Mouse (Mus musculus): ENCODE data around the gene Vwa8. TPM values are rescaled to one million over a fixed set of nuclear protein-coding genes. Genes with fewer than 3 reads are reported as not detected.

Gene Vwa8
- polyA plus RNA-seq, 1 experiment, result 13.9 TPM

DNA sequence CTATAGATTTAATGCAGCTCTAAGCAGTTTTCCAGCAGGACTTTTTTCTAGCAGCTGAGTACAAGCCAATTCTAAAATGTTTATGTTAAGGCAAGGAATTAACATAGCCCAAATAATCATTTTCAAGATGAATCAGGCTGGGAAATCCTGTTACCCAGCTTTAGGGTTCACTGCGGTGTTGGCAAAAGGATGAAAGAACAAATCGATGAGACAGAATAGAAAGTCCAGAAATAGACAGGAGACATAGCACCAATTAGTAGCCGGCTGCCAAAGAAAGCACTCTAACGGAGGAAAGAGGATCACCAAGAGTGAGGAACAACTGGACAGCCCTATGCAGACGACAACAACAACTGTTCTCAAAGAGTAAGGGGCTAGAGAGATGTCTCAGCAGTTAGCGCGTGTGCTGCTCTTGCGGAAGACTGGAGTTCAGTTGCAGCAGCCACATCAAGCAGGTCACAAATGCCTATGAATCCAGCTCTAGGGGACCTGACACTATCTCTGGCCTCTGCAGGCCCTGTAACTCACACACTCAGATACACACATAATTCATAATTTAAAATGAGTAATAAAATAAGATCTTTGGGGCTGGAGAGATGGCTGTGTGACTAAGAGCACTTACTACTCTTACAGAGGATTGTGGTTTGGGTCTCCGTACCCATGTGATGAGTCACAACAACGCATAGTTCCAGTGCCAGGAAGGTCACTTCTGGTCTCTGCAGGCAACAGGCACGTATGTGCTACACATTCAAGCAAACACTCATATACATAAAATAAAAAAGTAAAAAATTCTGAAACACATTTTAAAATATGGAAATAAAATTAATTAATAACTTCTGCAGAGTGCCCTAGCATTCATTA lies 265.9 kb downstream of the Vwa8 start:
- Histone ChIP-seq H3ac (ENCODE audit: control insufficient read depth, insufficient read length, low read depth) (no peak overlapping the region), H3K79me2 (ENCODE audit: control insufficient read depth, insufficient read depth) (no peaks in the 10 kb centered on the region), H3K4me3 (ENCODE audit: insufficient read depth, poor library complexity, severe bottlenecking) (no peak overlapping the region), H3K36me3 (ENCODE audit: control insufficient read depth, insufficient read depth) (no peaks in the 10 kb centered on the region), H3K27me3 (ENCODE audit: control insufficient read depth, insufficient read depth, insufficient read length) (no peaks in the 10 kb centered on the region), H3K79me3 (ENCODE audit: low read depth) (no peaks in the 10 kb centered on the region)
- TF ChIP-seq MYOG (IDR thresholded peaks at IDR 0.05; ENCODE audit: control insufficient read depth, extremely low read depth, insufficient read length), result no peak
- no peak for TF ChIP-seq CTCF (IDR thresholded peaks at IDR 0.05; ENCODE audit: control insufficient read depth, insufficient read depth, insufficient read length)
- TF ChIP-seq MYOD1 (IDR thresholded peaks at IDR 0.05; ENCODE audit: control insufficient read depth, insufficient read length, low read depth), result peak; percentile 52
- no peak for TF ChIP-seq USF1 (IDR thresholded peaks at IDR 0.05; ENCODE audit: low read depth)
- TF ChIP-seq MAX (IDR thresholded peaks at IDR 0.05), result peak; percentile 46
- peak; percentile 93 for TF ChIP-seq FOSL1 (IDR thresholded peaks at IDR 0.05; ENCODE audit: insufficient read depth, low read length, poor library complexity, severe bottlenecking)
- TF ChIP-seq CEBPB (IDR thresholded peaks at IDR 0.05; ENCODE audit: low read depth), result no peak

DNA sequence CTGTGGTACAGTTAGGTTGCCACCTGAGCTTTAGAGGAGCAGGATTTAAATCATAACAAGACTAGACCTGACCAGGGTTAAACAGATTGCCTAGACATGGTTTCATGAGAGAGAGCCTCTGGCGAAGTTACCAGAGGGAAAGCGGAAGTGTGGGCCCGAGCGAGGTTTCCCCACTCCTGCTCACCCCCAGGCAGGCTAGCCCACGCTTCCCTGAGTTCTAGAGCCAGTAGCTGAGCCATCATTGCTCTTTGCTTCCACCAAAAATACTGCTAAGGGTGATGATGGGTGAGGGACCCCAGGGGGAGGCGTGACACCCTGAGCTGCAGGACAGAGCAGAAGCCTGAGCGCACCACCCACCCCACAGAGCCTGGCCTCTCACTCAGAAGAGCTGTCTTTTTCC lies 269.6 kb downstream of the Vwa8 start:
- Histone ChIP-seq H3K79me2 (ENCODE audit: control insufficient read depth, insufficient read depth) (no peaks in the 10 kb centered on the region), H3K27me3 (ENCODE audit: control insufficient read depth, insufficient read depth, insufficient read length) (no peaks in the 10 kb centered on the region), H3ac (ENCODE audit: control insufficient read depth, insufficient read length, low read depth) (no peak overlapping the region), H3K4me3 (ENCODE audit: insufficient read depth, poor library complexity, severe bottlenecking) (no peak overlapping the region), H3K79me3 (ENCODE audit: low read depth) (no peaks in the 10 kb centered on the region), H3K36me3 (ENCODE audit: control insufficient read depth, insufficient read depth) (no peaks in the 10 kb centered on the region)
- TF ChIP-seq CEBPB (IDR thresholded peaks at IDR 0.05; ENCODE audit: low read depth) (no peak), MYOG (IDR thresholded peaks at IDR 0.05; ENCODE audit: control insufficient read depth, extremely low read depth, insufficient read length) (no peak), MYOD1 (IDR thresholded peaks at IDR 0.05; ENCODE audit: control insufficient read depth, insufficient read length, low read depth) (no peak), USF1 (IDR thresholded peaks at IDR 0.05; ENCODE audit: low read depth) (no peak), FOSL1 (IDR thresholded peaks at IDR 0.05; ENCODE audit: insufficient read depth, low read length, poor library complexity, severe bottlenecking) (no peak), MAX (IDR thresholded peaks at IDR 0.05) (no peak), CTCF (IDR thresholded peaks at IDR 0.05; ENCODE audit: control insufficient read depth, insufficient read depth, insufficient read length) (no peak)

DNA sequence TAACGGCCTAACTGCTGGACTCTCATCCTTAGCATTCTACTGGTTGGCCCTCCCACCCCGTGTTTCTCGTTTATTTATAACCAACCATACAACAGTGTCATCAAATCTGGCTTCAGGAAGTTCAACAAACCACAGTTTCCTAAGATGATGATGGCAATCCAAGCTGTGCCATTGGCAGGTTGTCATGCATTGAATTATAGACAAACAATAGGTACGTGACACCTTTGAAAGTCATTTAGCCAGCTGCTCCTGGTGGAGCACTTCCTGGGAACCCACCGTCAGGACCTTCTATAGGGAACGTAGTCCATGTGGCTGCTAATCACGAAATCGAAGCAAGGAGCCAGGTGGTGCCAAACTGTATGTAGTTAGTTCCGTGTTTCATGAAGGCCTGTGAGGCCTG lies 270.5 kb downstream of the Vwa8 start:
- Histone ChIP-seq H3K27me3 (ENCODE audit: control insufficient read depth, insufficient read depth, insufficient read length) (no peaks in the 10 kb centered on the region), H3K36me3 (ENCODE audit: control insufficient read depth, insufficient read depth) (no peaks in the 10 kb centered on the region), H3K79me2 (ENCODE audit: control insufficient read depth, insufficient read depth) (no peaks in the 10 kb centered on the region), H3ac (ENCODE audit: control insufficient read depth, insufficient read length, low read depth) (no peak overlapping the region), H3K4me3 (ENCODE audit: insufficient read depth, poor library complexity, severe bottlenecking) (no peak overlapping the region), H3K79me3 (ENCODE audit: low read depth) (no peaks in the 10 kb centered on the region)
- TF ChIP-seq USF1 (IDR thresholded peaks at IDR 0.05; ENCODE audit: low read depth) (no peak), MYOG (IDR thresholded peaks at IDR 0.05; ENCODE audit: control insufficient read depth, extremely low read depth, insufficient read length) (no peak), MAX (IDR thresholded peaks at IDR 0.05) (no peak)

DNA sequence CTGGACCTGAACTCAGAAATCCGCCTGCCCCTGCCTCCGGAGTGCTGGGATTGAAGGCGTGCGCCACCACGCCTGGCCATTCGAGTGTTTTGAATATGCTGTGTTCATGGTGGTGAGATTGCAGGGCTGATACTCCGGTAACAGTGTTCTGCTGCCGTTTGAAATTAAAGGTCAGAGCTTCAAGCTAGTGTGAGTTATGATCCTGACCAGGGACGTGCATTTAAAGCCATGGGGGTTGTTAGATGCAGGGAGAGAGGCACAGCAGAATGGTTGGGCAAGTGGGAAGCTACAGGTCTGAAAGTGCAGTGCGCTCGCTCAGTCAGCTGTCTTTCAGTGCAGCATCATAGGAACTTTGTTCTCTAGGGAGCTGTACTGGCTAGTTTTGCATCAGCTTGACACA lies 271.8 kb downstream of the Vwa8 start:
- no peaks in the 10 kb centered on the region for H3K27me3 ChIP-seq (ENCODE audit: control insufficient read depth, insufficient read depth, insufficient read length)
- H3ac ChIP-seq (ENCODE audit: control insufficient read depth, insufficient read length, low read depth), result no peak overlapping the region
- H3K4me3 ChIP-seq (ENCODE audit: insufficient read depth, poor library complexity, severe bottlenecking), result no peak overlapping the region
- TF ChIP-seq FOSL1 (IDR thresholded peaks at IDR 0.05; ENCODE audit: insufficient read depth, low read length, poor library complexity, severe bottlenecking) (no peak), MYOG (IDR thresholded peaks at IDR 0.05; ENCODE audit: control insufficient read depth, extremely low read depth, insufficient read length) (no peak), MYOD1 (IDR thresholded peaks at IDR 0.05; ENCODE audit: control insufficient read depth, insufficient read length, low read depth) (no peak), CEBPB (IDR thresholded peaks at IDR 0.05; ENCODE audit: low read depth) (no peak), USF1 (IDR thresholded peaks at IDR 0.05; ENCODE audit: low read depth) (no peak), MAX (IDR thresholded peaks at IDR 0.05) (no peak), CTCF (IDR thresholded peaks at IDR 0.05; ENCODE audit: control insufficient read depth, insufficient read depth, insufficient read length) (no peak)
- H3K79me3 ChIP-seq (ENCODE audit: low read depth), result no peaks in the 10 kb centered on the region
- no peaks in the 10 kb centered on the region for H3K79me2 ChIP-seq (ENCODE audit: control insufficient read depth, insufficient read depth)
- no peaks in the 10 kb centered on the region for H3K36me3 ChIP-seq (ENCODE audit: control insufficient read depth, insufficient read depth)

DNA sequence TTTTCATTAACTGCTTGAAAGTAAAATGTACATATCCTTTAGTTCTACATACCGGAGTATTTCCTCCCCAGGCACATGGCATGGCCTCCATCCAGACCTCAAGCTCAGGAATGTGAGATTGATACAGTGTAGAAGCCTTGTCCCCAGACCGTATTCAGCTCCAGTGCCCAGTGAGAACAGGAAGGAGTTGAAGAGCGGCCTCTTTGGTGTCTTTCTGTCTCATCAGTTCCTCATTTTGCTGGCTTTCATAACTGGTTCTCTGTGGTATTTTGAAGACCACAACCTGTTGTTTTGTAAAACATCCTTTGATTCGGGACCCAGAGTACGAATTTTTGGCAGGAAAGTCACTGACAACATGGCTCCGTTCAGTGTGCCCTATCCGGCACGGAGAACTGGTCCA lies 274.6 kb downstream of the Vwa8 start:
- no peak overlapping the region for H3ac ChIP-seq (ENCODE audit: control insufficient read depth, insufficient read length, low read depth)
- TF ChIP-seq FOSL1 (IDR thresholded peaks at IDR 0.05; ENCODE audit: insufficient read depth, low read length, poor library complexity, severe bottlenecking) (no peak), CTCF (IDR thresholded peaks at IDR 0.05; ENCODE audit: control insufficient read depth, insufficient read depth, insufficient read length) (no peak), MYOG (IDR thresholded peaks at IDR 0.05; ENCODE audit: control insufficient read depth, extremely low read depth, insufficient read length) (no peak), USF1 (IDR thresholded peaks at IDR 0.05; ENCODE audit: low read depth) (no peak), MYOD1 (IDR thresholded peaks at IDR 0.05; ENCODE audit: control insufficient read depth, insufficient read length, low read depth) (no peak), MAX (IDR thresholded peaks at IDR 0.05) (no peak), CEBPB (IDR thresholded peaks at IDR 0.05; ENCODE audit: low read depth) (no peak)
- no peaks in the 10 kb centered on the region for H3K79me2 ChIP-seq (ENCODE audit: control insufficient read depth, insufficient read depth)
- no peaks in the 10 kb centered on the region for H3K36me3 ChIP-seq (ENCODE audit: control insufficient read depth, insufficient read depth)
- H3K4me3 ChIP-seq (ENCODE audit: insufficient read depth, poor library complexity, severe bottlenecking), result no peak overlapping the region
- no peaks in the 10 kb centered on the region for H3K79me3 ChIP-seq (ENCODE audit: low read depth)
- H3K27me3 ChIP-seq (ENCODE audit: control insufficient read depth, insufficient read depth, insufficient read length), result no peaks in the 10 kb centered on the region
